In genomic region chr13:90089825-90090183, GRCm38 (mm10) we compare ENCODE assay signal across 8 mouse cellular contexts. TPM values are rescaled to one million over a fixed set of nuclear protein-coding genes. Genes with fewer than 3 reads are reported as not detected.
A peak's percentile ranks its signal among the peaks of the same experiment; 100 is the strongest.
DNase-seq lines count a peak whose midpoint lies in the region; ATAC-seq and TF ChIP-seq lines count a peak whose summit lies in the region.

No protein-coding gene starts in this region.

- peak overlapping the region; percentile 49 for H3K4me2 ChIP-seq in embryonic facial prominence, embryonic 11.5 days (ENCODE audit: low read depth, low read length)
- peak overlapping the region; percentile 51 for H3K4me2 ChIP-seq in intestine, embryonic 15.5 days (replicated peaks)
- H3K4me2 ChIP-seq in neural tube, embryonic 12.5 days (replicated peaks), result peak overlapping the region; percentile 87

- intact Hi-C loops in left cerebral cortex, postnatal 4 days (cut with DNase I), result loop anchor here (5.0 kb wide), 1 partner anchor 348 kb away; the partner anchor contains the start of gene Vcan

- WGBS in embryonic facial prominence, embryonic 11.5 days, result under 1% methylated on average over 27 of the region's 27 CpGs
- under 1% methylated on average over 27 of the region's 27 CpGs for WGBS in intestine, embryonic 15.5 days
- under 1% methylated on average over 27 of the region's 27 CpGs for WGBS in neural tube, embryonic 12.5 days

- no peaks in the 10 kb centered on the region for H3K9me3 ChIP-seq in embryonic facial prominence, embryonic 11.5 days (replicated peaks; ENCODE audit: control insufficient read depth, low read length)
- no peaks in the 10 kb centered on the region for H3K9me3 ChIP-seq in intestine, embryonic 15.5 days
- no peaks in the 10 kb centered on the region for H3K9me3 ChIP-seq in neural tube, embryonic 12.5 days

- H3K4me3 ChIP-seq in layer of hippocampus, adult 2 months, result peak overlapping the region; percentile 97
- H3K4me3 ChIP-seq in embryonic facial prominence, embryonic 11.5 days (ENCODE audit: low read depth, low read length), result peak overlapping the region; percentile 94
- H3K4me3 ChIP-seq in intestine, embryonic 15.5 days (replicated peaks), result peak overlapping the region; percentile 91
- H3K4me3 ChIP-seq in neural tube, embryonic 12.5 days, result peak overlapping the region; percentile 92

- TF ChIP-seq CTCF in layer of hippocampus, adult 2 months (conservative IDR thresholded peaks at IDR 0.05), result no peak

- no peaks in the 10 kb centered on the region for H3K27me3 ChIP-seq in embryonic facial prominence, embryonic 11.5 days (ENCODE audit: control insufficient read depth, insufficient read depth, low read length)
- H3K27me3 ChIP-seq in intestine, embryonic 15.5 days (replicated peaks), result no peaks in the 10 kb centered on the region
- no peaks in the 10 kb centered on the region for H3K27me3 ChIP-seq in neural tube, embryonic 12.5 days (replicated peaks)

- DNase-seq in layer of hippocampus, adult 2 months (ENCODE audit: low spot score in 2 of 2), result no peak
- DNase-seq in layer of hippocampus, adult 9-10 months (ENCODE audit: low spot score), result no peak
- DNase-seq in embryonic facial prominence, embryonic 11.5 days (ENCODE audit: low spot score), result no peak
- no peak for DNase-seq in urinary bladder, postnatal 25 days (ENCODE audit: low spot score)
- DNase-seq in adrenal gland, postnatal 14 days, result no peak
- no peak for DNase-seq in left cerebral cortex, postnatal 4 days

- peak overlapping the region; percentile 91 for H3K27ac ChIP-seq in layer of hippocampus, adult 2 months
- H3K27ac ChIP-seq in embryonic facial prominence, embryonic 11.5 days (replicated peaks; ENCODE audit: low read depth, low read length), result peak overlapping the region; percentile 70
- H3K27ac ChIP-seq in intestine, embryonic 15.5 days, result peak overlapping the region; percentile 87
- H3K27ac ChIP-seq in neural tube, embryonic 12.5 days, result peak overlapping the region; percentile 6; the same call in 1 of the 2 replicates

- no peaks in the 10 kb centered on the region for H3K36me3 ChIP-seq in embryonic facial prominence, embryonic 11.5 days (replicated peaks; ENCODE audit: control insufficient read depth, insufficient read depth, low read depth, low read length)
- H3K36me3 ChIP-seq in intestine, embryonic 15.5 days, result no peaks in the 10 kb centered on the region
- no peaks in the 10 kb centered on the region for H3K36me3 ChIP-seq in neural tube, embryonic 12.5 days

- peak overlapping the region; percentile 96 for H3K9ac ChIP-seq in embryonic facial prominence, embryonic 11.5 days (replicated peaks; ENCODE audit: low read length)
- H3K9ac ChIP-seq in intestine, embryonic 15.5 days, result peak overlapping the region; percentile 78
- H3K9ac ChIP-seq in neural tube, embryonic 12.5 days, result peak overlapping the region; percentile 85

- peak; percentile 81 for ATAC-seq in embryonic facial prominence, embryonic 11.5 days (replicated peaks; ENCODE audit: insufficient number of reproducible peaks, low FRiP score, low TSS enrichment, low read depth)
- peak; percentile 79 for ATAC-seq in intestine, embryonic 15.5 days
- ATAC-seq in neural tube, embryonic 12.5 days (ENCODE audit: low FRiP score, low read depth), result peak; percentile 81

- no peaks in the 10 kb centered on the region for H3K4me1 ChIP-seq in embryonic facial prominence, embryonic 11.5 days (ENCODE audit: control insufficient read depth, insufficient read depth, low read length)
- H3K4me1 ChIP-seq in intestine, embryonic 15.5 days (replicated peaks), result no peaks in the 10 kb centered on the region
- 0 out of 2 replicates have a peak, but pooled peaks cover 3% of the 10 kb centered on the region for H3K4me1 ChIP-seq in neural tube, embryonic 12.5 days

RNA-seq across cellular contexts. Expression of gene Xrcc4, which starts 0.4 kb away (rescaled TPM):
- 10 to 100 TPM; 13.2 to 17.1 TPM for total RNA-seq in layer of hippocampus, adult 2 months (2021)
- 10.7 and 13.6 TPM in 2 replicates for polyA plus RNA-seq in embryonic facial prominence, embryonic 11.5 days (2014; fragmentation: Nextera tagmentation; extraction: Ambion mirVana)
- 12.1 and 15.2 TPM in 2 replicates for polyA plus RNA-seq in intestine, embryonic 15.5 days (2015; fragmentation: Nextera tagmentation; extraction: Ambion mirVana)
- polyA plus RNA-seq in neural tube, embryonic 12.5 days (2016; fragmentation: Nextera tagmentation; extraction: Ambion mirVana), result 11.4 and 11.5 TPM in 2 replicates
- total RNA-seq in adrenal gland, postnatal 14 days (2021), result 15.3 and 18.7 TPM in 2 replicates
- 10 to 100 TPM; 12.4 to 17.7 TPM for total RNA-seq in left cerebral cortex, postnatal 4 days (2021)

RNA-seq across cellular contexts. Expression of gene Tmem167, which starts 0.9 kb away (rescaled TPM):
- 10 to 100 TPM; 22.8 to 23.0 TPM for total RNA-seq in layer of hippocampus, adult 2 months (2021)
- 72.3 and 78.5 TPM in 2 replicates for polyA plus RNA-seq in embryonic facial prominence, embryonic 11.5 days (2014; fragmentation: Nextera tagmentation; extraction: Ambion mirVana)
- 53.5 and 55.7 TPM in 2 replicates for polyA plus RNA-seq in intestine, embryonic 15.5 days (2015; fragmentation: Nextera tagmentation; extraction: Ambion mirVana)
- 50.4 and 52.3 TPM in 2 replicates for polyA plus RNA-seq in neural tube, embryonic 12.5 days (2016; fragmentation: Nextera tagmentation; extraction: Ambion mirVana)
- 16.4 and 19.6 TPM in 2 replicates for total RNA-seq in adrenal gland, postnatal 14 days (2021)
- 10 to 100 TPM; 34.8 to 38.9 TPM for total RNA-seq in left cerebral cortex, postnatal 4 days (2021)

Comparison
In these comparisons a context has a peak if more than half of its experiments do, and no peak if none do; other contexts are left out.
1. H3K27ac ChIP-seq: peak in every context shown above with its lines; median percentile 91 in layer of hippocampus, adult 2 months; 87 in intestine, embryonic 15.5 days; 70 in embryonic facial prominence, embryonic 11.5 days; 6 in neural tube, embryonic 12.5 days.